Mouse (Mus musculus) heart, postnatal 0 days (tissue): ENCODE data around the gene Hmx3. TPM values are rescaled to one million over a fixed set of nuclear protein-coding genes. Genes with fewer than 3 reads are reported as not detected.

Source experiments
- ATAC-seq: fragments of 200-750 bp; cut with Nextera tagmentation; 2 replicates; pipeline ENCODE4 v1.8.0; 2017; ENCODE audit warnings: low read depth, moderate number of reproducible peaks, moderate library complexity; ENCODE audit not compliant: insufficient read depth
- DNase-seq: peaks from one replicate; pipeline ENCODE4 v3.0.0-alpha.2; 2016; ENCODE audit warnings: low spot score
- H3K27ac ChIP-seq: fragments of 300-500 bp; sonication (generic); 2 replicates; pipeline ENCODE4 v1.5.1; 2014; ENCODE audit warnings: low read depth, mild to moderate bottlenecking
- H3K27me3 ChIP-seq: fragments of 300-500 bp; sonication (generic); 2 replicates; pipeline ENCODE4 v1.6.1; 2014; ENCODE audit warnings: low read length, mixed read lengths; ENCODE audit not compliant: control insufficient read depth, insufficient read depth
- H3K36me3 ChIP-seq: fragments of 300-500 bp; sonication (generic); replicated peaks from 2 replicates; pipeline ENCODE4 v1.6.1; 2014; ENCODE audit warnings: low read length, mixed read lengths; ENCODE audit not compliant: control insufficient read depth, insufficient read depth
- H3K4me1 ChIP-seq: fragments of 300-500 bp; sonication (generic); 2 replicates; pipeline ENCODE4 v1.6.1; 2014; ENCODE audit warnings: antibody characterized with exemption; ENCODE audit not compliant: control insufficient read depth, insufficient read depth
- H3K4me2 ChIP-seq: fragments of 300-500 bp; sonication (generic); 2 replicates; pipeline ENCODE4 v1.6.1; 2014; ENCODE audit warnings: low read depth, mild to moderate bottlenecking, low read length, moderate library complexity
- H3K4me3 ChIP-seq: fragments of 300-500 bp; sonication (generic); 2 replicates; pipeline ENCODE4 v1.5.1; 2014; ENCODE audit warnings: low read depth, low read length
- H3K9ac ChIP-seq: fragments of 300-500 bp; sonication (generic); replicated peaks from 2 replicates; pipeline ENCODE4 v1.6.1; 2014; ENCODE audit warnings: low read depth, low read length, mixed read lengths
- H3K9me3 ChIP-seq: fragments of 300-500 bp; sonication (generic); replicated peaks from 2 replicates; pipeline ENCODE4 v1.6.1; 2016; ENCODE audit warnings: low read length; ENCODE audit not compliant: control insufficient read depth
- CTCF ChIP-seq: IDR thresholded peaks from 2 replicates; pipeline ENCODE4 v1.5.1; 2016; ENCODE audit warnings: antibody characterized with exemption, control low read depth, low read depth
- EP300 ChIP-seq: IDR thresholded peaks from 2 replicates; pipeline ENCODE4 v1.6.1; 2016; ENCODE audit warnings: antibody characterized with exemption, low read depth
- WGBS: fragments of 180-500 bp; shearing (Covaris S2); extraction: QIAGEN DNeasy Blood & Tissue Kit; methylation state at CpG from one replicate; pipeline ENCODE4 v1.1.7; 2014; 5-methylcytosine and 5-hydroxymethylcytosine counted together
- polyA plus RNA-seq: library from polyadenylated mRNA; unstranded; fragments of >200 nt; fragmentation: Nextera tagmentation; extraction: Ambion mirVana; gene quantifications from 2 replicates; pipeline ENCODE4 v1.2.1, GENCODE M21; 2015
- total RNA-seq: library from RNA; depleted of rRNA; stranded (reverse); fragments of >200 nt; gene quantifications from 2 replicates; pipeline ENCODE4 v1.2.3, GENCODE M21; 2014; ENCODE audit warnings: low replicate concordance

Hmx3 gene
- total and polyA plus RNA-seq, 2 experiments from 2014 or later: not detected

- under 1% methylated on average over 45 of the region's 45 CpGs for WGBS
- TF ChIP-seq CTCF (no peak), EP300 (no peak)
- Histone ChIP-seq H3K4me1 (peaks cover 4% of the 10 kb centered on the region; the same call in 1 of the 2 replicates), H3K9me3 (no peaks in the 10 kb centered on the region), H3K36me3 (no peaks in the 10 kb centered on the region), H3K27ac (no peak overlapping the region), H3K4me3 (peak overlapping the region; percentile 37), H3K9ac (no peak overlapping the region), H3K4me2 (peak overlapping the region; percentile 58), H3K27me3 (peaks cover 93% of the 10 kb centered on the region)
- no peak for DNase-seq
- ATAC-seq: peak; percentile 34
These were observed 11.9 kb downstream of the Hmx3 start for GRCm38 (mm10) chr7:131554341-131555180.

GRCm38 (mm10) chr7:131555301-131556081 lies 12.8 kb downstream of the Hmx3 start:
- TF ChIP-seq EP300 (no peak), CTCF (no peak)
- Histone ChIP-seq H3K4me2 (peak overlapping the region; percentile 38), H3K36me3 (no peaks in the 10 kb centered on the region), H3K9ac (no peak overlapping the region), H3K4me3 (peak overlapping the region; percentile 24), H3K27me3 (peaks cover 84% of the 10 kb centered on the region), H3K9me3 (no peaks in the 10 kb centered on the region), H3K4me1 (peaks cover 4% of the 10 kb centered on the region; the same call in 1 of the 2 replicates), H3K27ac (no peak overlapping the region)
- ATAC-seq (no peak), DNase-seq (no peak)
- 1% methylated on average over 68 of the region's 68 CpGs for WGBS

- no peak overlapping the region; the same call in 1 of the 2 replicates for H3K4me2 ChIP-seq
- peak overlapping the region; percentile 24; the same call in 1 of the 2 replicates for H3K4me3 ChIP-seq
- peaks cover 9% of the 10 kb centered on the region for H3K4me1 ChIP-seq
- ATAC-seq (no peak), DNase-seq (no peak)
- H3K27ac ChIP-seq: no peak overlapping the region
- WGBS: 3% methylated on average over 9 of the region's 9 CpGs
- TF ChIP-seq CTCF (no peak), EP300 (no peak)
- no peaks in the 10 kb centered on the region for H3K36me3 ChIP-seq
- peaks cover 78% of the 10 kb centered on the region for H3K27me3 ChIP-seq
- H3K9ac ChIP-seq: no peak overlapping the region
- no peaks in the 10 kb centered on the region for H3K9me3 ChIP-seq
These were observed 13.4 kb downstream of the Hmx3 start for GRCm38 (mm10) chr7:131556116-131556515.

GRCm38 (mm10) chr7:131556541-131557271 lies 14.0 kb downstream of the Hmx3 start:
- no peak overlapping the region for H3K4me2 ChIP-seq

DNA sequence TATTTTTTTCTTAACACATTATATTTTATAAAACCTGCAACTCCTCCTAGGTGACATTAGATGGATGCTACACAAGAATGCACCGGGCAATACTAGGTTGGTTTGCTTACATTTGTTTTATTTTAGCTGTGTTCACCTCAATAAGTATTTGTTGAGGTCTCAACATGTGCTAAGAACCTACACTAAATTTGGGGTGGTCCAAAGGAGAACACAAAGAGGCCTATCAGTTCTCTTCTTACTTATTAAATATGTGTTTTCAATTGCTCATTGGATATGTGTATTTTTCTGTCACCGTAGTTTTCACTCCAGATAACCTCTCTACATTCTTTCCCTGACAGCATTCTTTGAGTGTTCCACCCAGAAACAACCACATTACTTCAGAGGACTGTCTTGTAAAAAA lies 15.1 kb downstream of the Hmx3 start:
- Histone ChIP-seq H3K27me3 (peaks cover 61% of the 10 kb centered on the region), H3K9me3 (no peaks in the 10 kb centered on the region), H3K9ac (no peak overlapping the region), H3K27ac (no peak overlapping the region), H3K4me1 (peaks cover 13% of the 10 kb centered on the region), H3K36me3 (peaks cover 10% of the 10 kb centered on the region), H3K4me3 (no peak overlapping the region), H3K4me2 (no peak overlapping the region)
- WGBS: 50% methylated on average over 2 of the region's 2 CpGs
- no peak for DNase-seq
- TF ChIP-seq CTCF (no peak), EP300 (no peak)
- no peak for ATAC-seq

More at GRCm38 (mm10) chr7:131556541-131557271, 14.0 kb downstream of the Hmx3 start:
- Histone ChIP-seq H3K27ac (no peak overlapping the region), H3K27me3 (peaks cover 72% of the 10 kb centered on the region), H3K9ac (no peak overlapping the region), H3K9me3 (no peaks in the 10 kb centered on the region), H3K4me3 (peak overlapping the region; percentile 6; the same call in 1 of the 2 replicates), H3K36me3 (no peaks in the 10 kb centered on the region; the same call in 1 of the 2 replicates), H3K4me1 (peaks cover 13% of the 10 kb centered on the region)
- TF ChIP-seq EP300: no peak
- no peak for TF ChIP-seq CTCF
- DNase-seq (no peak), ATAC-seq (no peak)
- 1% methylated on average over 37 of the region's 37 CpGs for WGBS
